Mouse (Mus musculus): ENCODE results near the gene Amhr2. TPM values are rescaled to one million over a fixed set of nuclear protein-coding genes. Genes with fewer than 3 reads are reported as not detected.

Gene Amhr2
- under 1 TPM; 0.52 to 0.71 TPM for total RNA-seq (2021)
- long read RNA-seq, experiment 1, partial matches to known transcripts, result 0 of 2 reads
- long read RNA-seq, experiment 1, other reads (novel, unspliced or antisense), result 0 of 2 reads
- long read RNA-seq, experiment 2, partial matches to known transcripts, result 0 of 1 reads
- long read RNA-seq, experiment 2, other reads (novel, unspliced or antisense), result 0 of 1 reads

GRCm38 (mm10) chr15:102445146-102445545 is at the start of gene Amhr2:
Gene Amhr2, plus strand, starts transcription at chr15:102445367.
- DNase-seq (ENCODE audit: low spot score in 2 of 2), result no peak

GRCm38 (mm10) chr15:102398629-102399028 is 46.5 kb upstream of the Amhr2 start:
- DNase-seq (ENCODE audit: low spot score in 2 of 2), result no peak

GRCm38 (mm10) chr15:102399229-102400221 is 45.6 kb upstream of the Amhr2 start:
- peak; percentile 36 to 64 for DNase-seq (ENCODE audit: low spot score in 2 of 2)

DNA sequence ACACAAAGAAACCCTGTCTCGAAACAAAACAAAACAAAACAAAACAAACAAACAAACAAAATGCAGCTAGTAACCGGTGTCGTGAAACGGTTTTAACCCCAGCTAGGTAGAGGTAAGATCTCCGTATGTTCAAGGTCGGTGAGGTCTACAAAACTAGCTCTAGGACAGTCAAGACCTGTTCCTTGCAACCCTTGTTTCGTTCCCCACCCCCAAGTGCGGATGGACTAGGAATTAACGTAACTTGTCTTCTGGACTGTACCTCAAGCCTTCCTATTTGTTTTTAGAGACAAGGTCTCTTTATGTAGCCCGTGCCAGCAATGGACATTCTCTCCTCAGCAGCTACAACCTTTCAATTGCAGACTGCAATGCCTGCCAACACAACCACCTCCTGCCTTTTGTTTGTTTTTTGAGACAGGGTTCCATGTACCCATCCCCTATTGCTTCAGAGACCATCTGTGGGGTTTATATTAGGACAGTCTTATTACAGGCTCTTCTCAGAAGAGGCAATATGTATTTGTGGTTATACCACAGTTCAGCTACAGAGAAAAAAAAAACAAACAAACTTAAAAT is 44.6 kb upstream of the Amhr2 start:
- DNase-seq (ENCODE audit: low spot score in 2 of 2), result no peak

- no peak for DNase-seq (ENCODE audit: low spot score in 2 of 2)
Measured at GRCm38 (mm10) chr15:102401278-102401677, 43.9 kb upstream of the Amhr2 start.

DNA sequence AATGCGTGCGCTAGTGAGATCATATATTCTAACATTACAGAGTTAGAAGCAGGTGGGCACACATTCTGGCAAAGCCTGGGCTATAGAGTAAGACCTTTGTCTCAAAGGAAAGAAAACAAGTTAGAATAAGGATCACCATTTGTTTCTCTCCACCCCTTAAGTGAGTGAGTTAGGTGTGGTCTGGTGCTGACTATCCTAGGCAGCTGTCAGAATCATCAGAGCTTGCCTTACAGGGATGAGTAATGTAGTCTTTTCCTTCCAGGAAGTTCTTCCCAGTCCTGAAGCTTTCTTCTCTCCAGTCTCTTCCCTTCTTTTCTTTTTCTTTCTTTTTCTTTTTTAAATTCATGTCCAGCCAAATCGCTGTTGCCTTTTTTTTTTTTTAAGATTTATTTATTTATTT is 43.0 kb upstream of the Amhr2 start:
- DNase-seq (ENCODE audit: low spot score in 2 of 2), result no peak

GRCm38 (mm10) chr15:102404608-102405488 is 40.3 kb upstream of the Amhr2 start:
- no peak for DNase-seq (ENCODE audit: low spot score in 2 of 2)

GRCm38 (mm10) chr15:102405489-102406195 is 39.5 kb upstream of the Amhr2 start, which contains the start of gene Sp1:
Gene Sp1, plus strand, starts transcription at chr15:102406143.
- DNase-seq (ENCODE audit: low spot score in 2 of 2), result peak; percentile 99 to 100

GRCm38 (mm10) chr15:102406196-102406911 is 38.8 kb upstream of the Amhr2 start:
- peak; percentile 49 to 69 for DNase-seq (ENCODE audit: low spot score in 2 of 2)

- no peak for DNase-seq (ENCODE audit: low spot score in 2 of 2)
Measured at GRCm38 (mm10) chr15:102406912-102407580, 38.1 kb upstream of the Amhr2 start.

GRCm38 (mm10) chr15:102407681-102408557 is 37.2 kb upstream of the Amhr2 start:
- no peak for DNase-seq (ENCODE audit: low spot score in 2 of 2)

- no peak for DNase-seq (ENCODE audit: low spot score in 2 of 2)
Measured at GRCm38 (mm10) chr15:102408558-102409130, 36.5 kb upstream of the Amhr2 start.

DNA sequence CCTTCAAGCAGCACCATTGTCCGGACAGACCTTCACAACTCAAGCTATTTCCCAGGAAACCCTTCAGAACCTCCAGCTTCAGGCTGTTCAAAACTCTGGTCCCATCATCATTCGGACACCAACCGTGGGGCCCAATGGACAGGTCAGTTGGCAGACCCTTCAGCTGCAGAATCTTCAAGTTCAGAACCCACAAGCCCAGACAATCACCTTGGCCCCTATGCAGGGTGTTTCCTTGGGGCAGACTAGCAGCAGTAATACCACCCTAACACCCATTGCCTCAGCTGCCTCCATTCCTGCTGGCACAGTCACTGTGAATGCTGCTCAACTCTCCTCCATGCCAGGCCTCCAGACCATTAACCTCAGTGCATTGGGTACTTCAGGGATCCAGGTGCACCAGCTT is 35.9 kb upstream of the Amhr2 start:
- DNase-seq (ENCODE audit: low spot score in 2 of 2), result no peak

DNA sequence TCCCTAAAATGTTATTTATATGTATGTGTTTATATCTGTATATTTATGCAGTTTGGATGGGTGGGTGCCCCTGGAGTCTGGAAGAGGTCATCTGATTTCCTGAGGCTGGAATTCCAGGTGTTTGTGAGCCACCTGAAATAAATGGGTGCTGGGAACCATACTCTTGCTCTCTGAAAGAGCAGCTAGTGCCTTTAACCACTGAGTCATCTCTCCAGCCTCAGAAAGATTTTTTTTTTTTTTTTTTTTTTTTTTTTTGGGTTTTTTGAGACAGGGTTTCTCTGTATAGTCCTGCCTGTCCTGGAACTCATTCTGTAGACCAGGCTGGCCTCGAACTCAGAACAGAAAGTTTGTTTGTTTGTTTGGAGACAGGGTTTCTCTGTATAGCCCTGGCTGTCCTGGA is 34.1 kb upstream of the Amhr2 start:
- no peak for DNase-seq (ENCODE audit: low spot score in 2 of 2)

DNA sequence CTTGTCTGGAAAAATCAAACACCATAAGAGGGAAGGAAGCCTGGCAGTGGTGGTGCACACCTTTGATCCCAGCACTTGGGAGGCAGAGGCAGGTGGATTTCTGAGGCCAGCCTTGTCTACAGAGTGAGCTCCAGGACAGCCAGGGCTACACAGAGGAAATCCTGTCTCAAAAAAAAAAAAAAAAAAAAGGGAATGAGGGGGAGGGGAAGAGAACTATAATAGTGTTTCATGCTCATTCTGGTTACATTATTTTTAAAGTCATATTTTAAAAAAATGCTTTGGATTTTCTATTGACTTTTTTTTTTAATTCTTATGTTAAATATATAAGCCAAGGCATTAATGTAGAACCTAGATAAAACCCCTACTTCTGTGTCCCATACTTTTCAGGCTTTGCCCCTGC is 31.5 kb upstream of the Amhr2 start:
- no peak for DNase-seq (ENCODE audit: low spot score in 2 of 2)

DNA sequence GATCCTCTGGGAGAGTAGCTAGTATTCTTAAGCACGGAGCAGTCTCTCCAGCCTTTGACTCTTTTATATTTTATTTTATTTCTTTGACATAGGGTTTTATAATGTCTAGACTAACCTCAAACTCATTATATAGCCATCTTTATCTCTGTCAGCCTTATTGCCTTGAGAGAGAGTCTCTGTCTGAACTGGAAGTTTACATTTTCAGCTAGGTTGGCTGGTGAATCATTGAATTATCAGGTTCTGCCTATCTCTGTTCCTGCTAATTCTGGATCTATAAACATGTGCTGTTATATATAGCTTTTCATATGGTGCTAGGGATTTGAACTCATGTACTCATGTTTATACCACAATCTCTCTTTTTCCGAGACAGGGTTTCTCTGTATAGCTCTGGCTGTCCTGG is 27.6 kb upstream of the Amhr2 start:
- DNase-seq (ENCODE audit: low spot score in 2 of 2), result no peak

DNA sequence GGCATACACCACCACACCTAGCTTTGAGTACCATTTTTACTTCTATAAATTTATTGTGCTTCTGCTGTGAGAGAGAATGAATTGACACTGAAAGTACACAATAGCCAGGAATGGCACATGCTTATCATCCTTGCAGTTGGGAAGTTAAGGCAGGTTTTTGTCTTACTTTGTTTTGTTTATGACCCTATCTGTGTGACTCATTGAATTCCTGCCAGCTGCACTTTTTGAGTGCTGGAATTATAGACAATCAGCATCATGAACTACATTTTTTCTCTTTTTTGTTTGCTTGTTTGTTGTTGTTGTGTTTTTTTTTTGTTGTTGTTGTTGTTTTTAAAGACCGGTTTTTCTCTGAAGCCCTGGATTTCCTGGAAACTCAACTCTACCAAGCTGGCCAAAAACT is 24.2 kb upstream of the Amhr2 start:
- no peak for DNase-seq (ENCODE audit: low spot score in 2 of 2)

GRCm38 (mm10) chr15:102421437-102421836 is 23.7 kb upstream of the Amhr2 start:
- DNase-seq (ENCODE audit: low spot score in 2 of 2), result peak in 1 of 2 experiments; percentile 62
